Mouse (Mus musculus) intestine, embryonic 14.5 days (tissue): ENCODE data around the gene Rapgef2. TPM values are rescaled to one million over a fixed set of nuclear protein-coding genes. Genes with fewer than 3 reads are reported as not detected.
"Not testable (repeated sequence)": the region's sequence is repeated elsewhere in the genome, so short reads cannot be mapped to it uniquely, and the experiment has no call there.

Experiments
- ATAC-seq: fragments of 200-750 bp; cut with Nextera tagmentation; replicated peaks from 2 replicates; pipeline ENCODE4 v1.8.0; 2017; ENCODE audit warnings: low read depth, moderate number of reproducible peaks, moderate TSS enrichment, moderate library complexity; ENCODE audit not compliant: low FRiP score, low TSS enrichment
- DNase-seq: peaks from one replicate; pipeline ENCODE4 v3.0.0-alpha.2; 2018; ENCODE audit warnings: low spot score
- H3K27ac ChIP-seq: fragments of 300-500 bp; sonication (generic); 2 replicates; pipeline ENCODE4 v1.5.1; 2014; ENCODE audit warnings: low read depth, mild to moderate bottlenecking, control low read depth
- H3K27me3 ChIP-seq: fragments of 300-500 bp; sonication (generic); replicated peaks from 2 replicates; pipeline ENCODE4 v1.6.1; 2014; ENCODE audit warnings: low read length, control low read depth; ENCODE audit not compliant: control insufficient read depth, insufficient read depth
- H3K36me3 ChIP-seq: fragments of 300-500 bp; sonication (generic); 2 replicates; pipeline ENCODE4 v1.6.1; 2014; ENCODE audit warnings: low read length, control low read depth; ENCODE audit not compliant: control insufficient read depth, insufficient read depth
- H3K4me1 ChIP-seq: fragments of 300-500 bp; sonication (generic); replicated peaks from 2 replicates; pipeline ENCODE4 v1.6.1; 2014; ENCODE audit warnings: low read length, control low read depth, mixed read lengths; ENCODE audit not compliant: control insufficient read depth, insufficient read depth
- H3K4me2 ChIP-seq: fragments of 300-500 bp; sonication (generic); 2 replicates; pipeline ENCODE4 v1.6.1; 2014; ENCODE audit warnings: low read length
- H3K4me3 ChIP-seq: fragments of 300-500 bp; sonication (generic); 2 replicates; pipeline ENCODE4 v1.5.1; 2014; ENCODE audit warnings: low read depth, low read length, control low read depth, mixed read lengths
- H3K9ac ChIP-seq: fragments of 300-500 bp; sonication (generic); 2 replicates; pipeline ENCODE4 v1.6.1; 2014; ENCODE audit warnings: mild to moderate bottlenecking, low read length
- H3K9me3 ChIP-seq: fragments of 300-500 bp; sonication (generic); 2 replicates; pipeline ENCODE4 v1.6.1; 2016; ENCODE audit warnings: low read length, control low read depth; ENCODE audit not compliant: control insufficient read depth
- WGBS: fragments of 180-500 bp; shearing (Covaris S2); extraction: QIAGEN DNeasy Blood & Tissue Kit; methylation state at CpG from one replicate; pipeline ENCODE4 v1.1.7; 2014; 5-methylcytosine and 5-hydroxymethylcytosine counted together
- polyA plus RNA-seq: library from polyadenylated mRNA; unstranded; fragments of >200 nt; fragmentation: Nextera tagmentation; extraction: Ambion mirVana; gene quantifications from 2 replicates; pipeline ENCODE4 v1.2.1, GENCODE M21; 2014

The Rapgef2 gene
- polyA plus RNA-seq, 1 experiment from 2014 or later: 5.8 TPM

DNA sequence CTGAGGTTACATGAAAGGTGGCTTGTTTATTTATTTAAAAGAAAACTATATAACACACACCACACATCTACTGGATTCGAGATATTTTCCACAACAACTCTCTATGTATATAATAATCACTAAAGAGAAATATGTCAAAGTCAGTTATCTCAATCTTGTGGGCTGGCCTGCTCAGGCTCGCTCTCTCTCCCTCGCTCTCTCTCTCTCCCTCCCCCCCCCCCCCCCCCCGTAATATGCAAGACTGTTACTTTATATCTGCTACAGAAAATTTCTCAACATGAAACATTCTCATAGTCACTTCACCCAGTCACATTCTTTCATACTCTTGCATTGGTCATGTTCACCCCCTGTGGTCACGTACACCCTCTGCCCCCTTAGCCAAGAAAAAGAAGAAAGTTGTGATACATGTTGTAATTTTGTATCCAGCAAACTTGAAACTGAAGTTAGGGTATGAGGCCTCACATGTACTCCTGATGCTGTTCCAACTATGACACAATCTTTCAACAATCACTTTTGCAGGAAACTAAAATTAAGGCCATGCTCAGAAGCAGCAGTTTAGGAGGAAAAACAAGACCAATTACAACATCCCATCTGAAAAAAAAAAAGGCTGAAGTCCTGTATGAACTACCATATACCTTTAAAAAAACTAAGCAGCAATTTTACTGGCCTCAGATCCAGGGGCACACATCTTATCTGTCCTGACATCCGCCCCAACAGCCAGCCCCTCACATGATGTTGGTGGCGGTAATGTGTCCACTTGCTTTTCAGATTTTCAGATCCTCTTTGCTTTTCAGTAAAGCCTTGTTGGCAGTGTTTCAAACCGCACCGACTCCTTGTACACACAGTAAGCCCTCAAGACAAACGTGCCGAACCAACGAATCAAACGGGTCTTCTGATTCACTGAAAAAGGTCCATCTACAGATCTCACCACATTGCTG is 52.6 kb downstream of the Rapgef2 start:
- Histone ChIP-seq H3K27ac (no peak overlapping the region), H3K9ac (no peak overlapping the region), H3K4me2 (no peak overlapping the region), H3K4me3 (no peak overlapping the region), H3K27me3 (no peaks in the 10 kb centered on the region), H3K9me3 (no peaks in the 10 kb centered on the region), H3K36me3 (no peaks in the 10 kb centered on the region), H3K4me1 (no peaks in the 10 kb centered on the region)
- ATAC-seq: no peak
- no peak for DNase-seq
- WGBS: 73% methylated on average over 13 of the region's 13 CpGs

- ATAC-seq: no peak
- H3K27me3 ChIP-seq: no peaks in the 10 kb centered on the region
Observed at GRCm38 (mm10) chr3:79230718-79231117, 55.6 kb downstream of the Rapgef2 start.

GRCm38 (mm10) chr3:79229546-79229945 is 56.8 kb downstream of the Rapgef2 start:
- Histone ChIP-seq H3K9me3 (no peaks in the 10 kb centered on the region), H3K4me2 (no peak overlapping the region), H3K27ac (no peak overlapping the region), H3K9ac (no peak overlapping the region), H3K27me3 (no peaks in the 10 kb centered on the region), H3K36me3 (no peaks in the 10 kb centered on the region), H3K4me1 (no peaks in the 10 kb centered on the region), H3K4me3 (no peak overlapping the region)
- no peak for DNase-seq
- WGBS: 77% methylated on average over 6 of the region's 6 CpGs
- ATAC-seq: no peak

More at GRCm38 (mm10) chr3:79230718-79231117, 55.6 kb downstream of the Rapgef2 start:
- no peak for DNase-seq
- Histone ChIP-seq H3K9ac (no peak overlapping the region), H3K4me1 (no peaks in the 10 kb centered on the region), H3K36me3 (no peaks in the 10 kb centered on the region), H3K4me3 (no peak overlapping the region), H3K9me3 (no peaks in the 10 kb centered on the region), H3K27ac (no peak overlapping the region), H3K4me2 (no peak overlapping the region)
- 97% methylated on average over 4 of the region's 4 CpGs for WGBS

GRCm38 (mm10) chr3:79228304-79228703 is 58.0 kb downstream of the Rapgef2 start:
- Histone ChIP-seq H3K27ac (no peak overlapping the region), H3K36me3 (no peaks in the 10 kb centered on the region), H3K27me3 (no peaks in the 10 kb centered on the region), H3K4me1 (0 out of 2 replicates have a peak, but pooled peaks cover 2% of the 10 kb centered on the region), H3K9me3 (no peaks in the 10 kb centered on the region), H3K4me2 (no peak overlapping the region), H3K9ac (no peak overlapping the region), H3K4me3 (no peak overlapping the region)
- DNase-seq: no peak
- ATAC-seq: no peak

DNA sequence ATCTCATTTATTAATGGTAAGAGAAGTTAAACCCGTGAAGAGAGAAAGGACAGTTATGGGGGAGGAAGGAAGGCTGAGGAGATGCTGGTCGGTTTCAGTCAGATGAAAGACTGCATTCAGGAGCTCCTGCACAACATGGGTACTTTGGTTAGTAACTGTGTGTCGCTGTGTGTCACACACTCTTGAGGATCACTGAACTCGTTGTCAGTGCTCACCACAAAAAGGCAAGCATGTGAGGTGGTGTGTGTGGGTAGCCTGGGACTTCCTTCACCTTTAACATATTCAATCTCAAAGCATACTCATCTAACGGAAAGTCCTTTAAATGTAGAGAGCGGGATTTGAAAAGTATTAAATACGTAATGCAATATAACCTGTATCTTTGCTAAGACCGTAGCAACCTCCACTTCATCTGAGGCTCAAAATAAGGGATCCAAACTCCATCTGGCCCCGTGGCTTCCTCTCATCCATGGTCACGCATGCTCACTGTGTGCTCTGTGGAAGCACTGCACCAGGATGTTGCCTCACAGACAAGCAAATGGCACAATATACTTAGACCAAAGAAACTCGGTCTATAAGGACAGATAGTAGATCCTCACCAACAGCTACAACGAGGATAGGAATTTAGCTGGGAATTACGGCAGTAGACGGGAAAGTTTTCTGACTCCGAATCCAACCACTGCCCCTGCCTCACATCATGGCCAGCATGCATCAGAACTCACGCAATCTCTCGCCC is 58.8 kb downstream of the Rapgef2 start:
- Histone ChIP-seq H3K27me3 (no peaks in the 10 kb centered on the region), H3K9ac (no peak overlapping the region), H3K9me3 (no peaks in the 10 kb centered on the region), H3K27ac (no peak overlapping the region), H3K4me2 (no peak overlapping the region), H3K4me3 (no peak overlapping the region), H3K36me3 (no peaks in the 10 kb centered on the region), H3K4me1 (peaks cover 10% of the 10 kb centered on the region; the same call in 1 of the 2 replicates)
- peak; percentile 39 for DNase-seq
- 84% methylated on average over 17 of the region's 17 CpGs for WGBS
- ATAC-seq: no peak

- not testable (repeated sequence) for ATAC-seq, H3K4me2 ChIP-seq, DNase-seq, H3K9me3 ChIP-seq, H3K27me3 ChIP-seq, H3K9ac ChIP-seq, H3K36me3 ChIP-seq, H3K27ac ChIP-seq, H3K4me3 ChIP-seq
- H3K4me1 ChIP-seq: peaks cover 11% of the 10 kb centered on the region; the same call in 1 of the 2 replicates
- 94% methylated on average over 1 of the region's 1 CpGs for WGBS
Observed at GRCm38 (mm10) chr3:79226807-79227206, 59.5 kb downstream of the Rapgef2 start.

DNA sequence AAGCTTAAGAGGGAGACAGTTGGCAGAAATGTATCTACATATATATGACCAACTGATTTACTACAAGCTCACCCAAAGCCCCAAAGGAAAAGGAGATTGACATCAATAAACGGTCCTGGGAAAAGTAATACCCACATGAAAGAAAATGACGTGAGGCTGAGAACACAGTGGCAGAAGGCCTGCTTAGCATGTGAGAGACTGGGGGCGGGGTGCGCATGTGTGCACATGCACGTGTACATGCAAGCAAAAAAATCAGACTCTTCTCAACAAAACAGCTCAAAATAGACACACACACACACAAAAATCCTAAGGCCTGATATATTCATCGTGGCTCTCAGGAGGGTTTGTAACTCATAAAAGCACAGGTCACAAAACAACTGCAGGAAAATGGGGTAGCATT is 60.4 kb downstream of the Rapgef2 start:
- no peak overlapping the region for H3K4me2 ChIP-seq
- 83% methylated on average over 6 of the region's 6 CpGs for WGBS

DNA sequence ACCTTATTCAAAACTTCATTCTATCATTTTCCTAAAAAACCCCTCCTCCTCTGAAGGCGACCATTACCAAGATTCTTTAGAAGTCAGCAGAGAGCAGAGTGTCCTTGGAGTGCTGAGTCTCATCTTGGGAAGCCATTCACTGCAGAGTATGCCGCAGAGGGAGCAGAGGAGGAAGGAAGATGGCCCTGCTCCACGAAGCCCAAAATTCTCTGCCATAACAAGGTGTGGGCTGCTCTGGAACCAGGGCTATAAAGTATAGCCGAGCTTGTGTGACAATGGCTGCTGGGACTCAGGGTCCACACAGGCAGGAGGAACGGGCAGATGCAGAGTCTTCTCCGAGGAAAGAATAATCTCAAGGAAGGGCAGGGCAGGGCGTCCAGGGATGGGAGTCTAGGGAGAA is 62.0 kb downstream of the Rapgef2 start:
- H3K4me1 ChIP-seq: peaks cover 11% of the 10 kb centered on the region; the same call in 1 of the 2 replicates
- H3K27ac ChIP-seq: no peak overlapping the region
- no peak overlapping the region for H3K9ac ChIP-seq
- no peaks in the 10 kb centered on the region for H3K36me3 ChIP-seq
- H3K4me3 ChIP-seq: no peak overlapping the region
- no peaks in the 10 kb centered on the region for H3K9me3 ChIP-seq
- H3K27me3 ChIP-seq: no peaks in the 10 kb centered on the region
- ATAC-seq (no peak), DNase-seq (no peak)
- H3K4me2 ChIP-seq: no peak overlapping the region
- WGBS: 79% methylated on average over 7 of the region's 7 CpGs

More for the DNA sequence above, 60.4 kb downstream of the Rapgef2 start:
- no peaks in the 10 kb centered on the region for H3K27me3 ChIP-seq
- H3K9ac ChIP-seq: no peak overlapping the region
- ATAC-seq (no peak), DNase-seq (peak; percentile 45)
- no peak overlapping the region for H3K4me3 ChIP-seq
- H3K9me3 ChIP-seq: no peaks in the 10 kb centered on the region
- peaks cover 11% of the 10 kb centered on the region; the same call in 1 of the 2 replicates for H3K4me1 ChIP-seq
- no peak overlapping the region for H3K27ac ChIP-seq
- H3K36me3 ChIP-seq: no peaks in the 10 kb centered on the region
